Mouse (Mus musculus) neural tube, postnatal 0 days (tissue): ENCODE measurements around the gene Tfap2c. TPM values are rescaled to one million over a fixed set of nuclear protein-coding genes. Genes with fewer than 3 reads are reported as not detected.

Experiments used
- polyA plus RNA-seq: library from polyadenylated mRNA; unstranded; fragments of >200 nt; fragmentation: Nextera tagmentation; extraction: Ambion mirVana; gene quantifications from 2 replicates; pipeline ENCODE4 v1.2.1, GENCODE M21; 2015

The Tfap2c gene
- 0.13 and 0.19 TPM in 2 replicates for polyA plus RNA-seq

GRCm38 (mm10) chr2:172549371-172550155 is at the start of gene Tfap2c:
Gene Tfap2c (plus strand): TSS chr2:172549593.

Other genes with a start within 250 kb of the Tfap2c start
- 16.3 and 18.7 TPM in 2 replicates for gene Fam210b, start 204.0 kb upstream of the Tfap2c start, polyA plus RNA-seq
- gene Aurka, start 179.1 kb upstream of the Tfap2c start, polyA plus RNA-seq: 7.6 and 8.5 TPM in 2 replicates
- 22.9 and 23.4 TPM in 2 replicates for gene Cstf1, start 178.9 kb upstream of the Tfap2c start, polyA plus RNA-seq
- gene Cass4, start 155.8 kb upstream of the Tfap2c start, polyA plus RNA-seq: 0.15 and 0.28 TPM in 2 replicates
- 81.7 and 82.8 TPM in 2 replicates for gene Rtf2, start 109.0 kb upstream of the Tfap2c start, polyA plus RNA-seq
- gene Gcnt7, start 91.0 kb upstream of the Tfap2c start, polyA plus RNA-seq: 0.66 and 0.87 TPM in 2 replicates
- 0.23 TPM in 1 of 2 replicates, not detected in the other for gene Fam209, start 77.1 kb upstream of the Tfap2c start, polyA plus RNA-seq